Mouse (Mus musculus) hindlimb bud, embryonic 11.5 days (tissue): Measurements from ENCODE around the gene Sys1.

ENCODE experiments used
- DNase-seq: peaks from one replicate; pipeline ENCODE4 v3.0.0-alpha.2; 2012; ENCODE audit warnings: low read depth, low spot score; ENCODE audit errors: extremely low spot score

The Sys1 gene

GRCm38 (mm10) chr2:164522280-164522679 is 65.5 kb downstream of the Sys1 start:
- no peak for DNase-seq

DNA sequence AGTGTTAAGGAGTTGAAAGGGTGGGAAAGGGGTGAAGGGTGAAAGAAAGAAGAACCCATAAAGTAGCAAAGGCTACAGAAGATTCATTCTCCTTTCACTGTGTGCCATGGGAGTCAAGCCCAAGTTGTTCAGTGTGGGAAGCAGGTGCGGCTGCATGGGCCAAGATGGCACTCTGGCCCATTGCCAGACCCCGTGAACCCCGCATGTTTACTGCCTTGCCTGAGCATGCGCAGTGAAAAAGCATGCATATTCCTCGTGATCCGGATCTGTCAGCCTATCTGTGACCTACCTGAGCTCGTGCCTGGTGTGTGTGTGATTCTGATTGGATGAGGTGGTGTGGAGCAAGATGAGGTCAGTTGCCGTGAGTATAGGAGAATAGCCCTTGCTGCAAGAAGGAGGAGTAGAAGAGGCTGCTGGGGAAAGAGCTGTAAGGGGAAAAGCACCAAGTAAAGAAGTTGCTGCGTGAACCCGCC is 66.6 kb downstream of the Sys1 start:
- DNase-seq = no peak

DNA sequence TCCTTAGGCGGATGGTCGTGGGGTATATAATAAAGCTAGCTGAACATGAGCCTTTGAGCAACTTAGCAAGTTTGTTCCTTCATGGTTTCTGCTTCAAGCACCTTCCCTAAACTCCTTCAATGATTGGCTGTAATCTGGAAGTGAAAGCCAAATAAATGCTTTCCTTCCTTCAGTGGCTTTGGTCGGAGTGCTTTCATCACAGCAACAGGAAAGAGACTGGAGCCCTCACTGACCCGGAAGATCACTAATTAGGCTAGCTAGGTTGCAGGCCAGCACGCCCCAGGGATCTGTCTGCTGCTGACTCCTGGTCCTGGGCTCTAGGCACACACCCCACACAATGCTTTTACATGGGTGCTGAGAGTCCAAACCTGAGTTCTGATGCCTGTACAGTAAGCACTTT is 71.8 kb downstream of the Sys1 start:
- DNase-seq = no peak
